Mouse (Mus musculus) liver, postnatal 0 days (tissue): ENCODE data around the gene Col8a1.

Experiments used
- CTCF ChIP-seq: sonication (generic); IDR thresholded peaks from 2 replicates; pipeline ENCODE4 v1.5.1; 2016; ENCODE audit warnings: antibody characterized with exemption, low read depth
- EP300 ChIP-seq: IDR thresholded peaks from 2 replicates; pipeline ENCODE4 v1.6.1; 2016; ENCODE audit warnings: antibody characterized with exemption, low read depth, mild to moderate bottlenecking

DNA sequence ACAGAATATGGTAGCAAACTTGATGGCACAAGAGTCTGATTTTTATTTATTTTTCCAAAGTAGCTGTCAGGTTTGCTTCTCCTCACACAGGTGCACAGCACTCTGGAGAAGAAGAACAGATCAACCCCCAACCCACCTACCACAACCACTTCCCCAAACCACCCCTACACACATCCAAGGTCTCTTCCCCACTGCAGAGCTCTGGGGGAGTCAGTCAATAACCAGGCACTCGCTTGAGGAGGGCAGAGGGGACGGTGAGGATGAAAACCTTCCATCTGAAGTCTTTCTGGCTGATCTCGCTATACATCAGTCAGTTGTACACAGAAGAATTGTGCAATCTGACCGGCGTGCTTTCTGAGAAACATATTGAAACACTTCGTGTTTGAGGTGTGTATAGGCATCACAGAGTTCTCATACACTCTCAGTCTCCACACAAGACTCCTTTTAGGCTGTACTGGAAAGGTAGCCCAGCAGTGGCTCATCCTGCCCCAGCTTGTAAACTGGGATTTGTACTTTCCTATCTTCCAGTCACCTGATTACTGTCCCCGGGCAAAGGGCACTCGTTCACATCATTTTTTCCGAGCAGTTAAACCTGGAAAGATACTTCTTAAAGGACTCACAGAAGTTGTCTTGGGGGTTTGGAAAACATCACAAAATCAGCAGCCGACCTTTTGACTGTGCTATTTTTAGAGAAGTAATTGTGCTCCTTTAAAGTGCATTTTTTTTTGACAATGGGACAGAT, 827 bp downstream of the Col8a1 start:
- TF ChIP-seq EP300 = no peak
- TF ChIP-seq CTCF = no peak
